Mouse (Mus musculus) bone marrow, adult 2 months (tissue): ENCODE measurements around the gene Mylk. TPM values are rescaled to one million over a fixed set of nuclear protein-coding genes. Genes with fewer than 3 reads are reported as not detected.

Experiments
- H3K27ac ChIP-seq: fragments of 200-500 bp; 2 replicates; pipeline ENCODE4 v1.5.1; 2012; ENCODE audit warnings: low read depth, mild to moderate bottlenecking, control low read depth, inconsistent platforms, low read length; ENCODE audit not compliant: control insufficient read depth, poor library complexity, insufficient read depth
- H3K4me1 ChIP-seq: fragments of 200-500 bp; 2 replicates; pipeline ENCODE4 v1.6.1; 2011; ENCODE audit warnings: low read length; ENCODE audit not compliant: control insufficient read depth, insufficient read depth
- H3K4me3 ChIP-seq: fragments of 200-500 bp; replicated peaks from 2 replicates; pipeline ENCODE3; 2011; ENCODE audit warnings: mild to moderate bottlenecking, low read depth, low read length, control low read depth; ENCODE audit not compliant: control insufficient read depth
- CTCF ChIP-seq: fragments of 200-500 bp; IDR thresholded peaks from 2 replicates; pipeline ENCODE4 v1.5.1; 2011; ENCODE audit warnings: low read length, control low read depth; ENCODE audit not compliant: control insufficient read depth, insufficient read depth
- POLR2A ChIP-seq: fragments of 200-500 bp; IDR thresholded peaks from 2 replicates; pipeline ENCODE4 v1.6.1; 2011; ENCODE audit warnings: low read depth, mild to moderate bottlenecking, control low read depth, low read length, borderline replicate concordance; ENCODE audit not compliant: control insufficient read depth
- WGBS: fragments of 180-500 bp; shearing (Covaris S2); methylation state at CpG from one replicate; pipeline ENCODE4 v1.1.7; 2018; 5-methylcytosine and 5-hydroxymethylcytosine counted together
- polyA plus RNA-seq: library from polyadenylated mRNA; stranded (reverse); fragments of >200 nt; gene quantifications from 2 replicates; pipeline ENCODE4 v1.2.4, GENCODE M21; 2011; ENCODE audit warnings: low replicate concordance; ENCODE audit not compliant: missing spikeins, insufficient read depth, insufficient read length

Mylk gene
- polyA plus RNA-seq, 1 experiment = 22.2 TPM

GRCm38 (mm10) chr16:34880031-34880778, 135.2 kb downstream of the Mylk start:
- no peak overlapping the region for H3K4me3 ChIP-seq
- H3K4me1 ChIP-seq = no peaks in the 10 kb centered on the region
- no peak overlapping the region for H3K27ac ChIP-seq
- 66% methylated on average over 18 of the region's 18 CpGs for WGBS
- TF ChIP-seq POLR2A (no peak), CTCF (no peak)

DNA sequence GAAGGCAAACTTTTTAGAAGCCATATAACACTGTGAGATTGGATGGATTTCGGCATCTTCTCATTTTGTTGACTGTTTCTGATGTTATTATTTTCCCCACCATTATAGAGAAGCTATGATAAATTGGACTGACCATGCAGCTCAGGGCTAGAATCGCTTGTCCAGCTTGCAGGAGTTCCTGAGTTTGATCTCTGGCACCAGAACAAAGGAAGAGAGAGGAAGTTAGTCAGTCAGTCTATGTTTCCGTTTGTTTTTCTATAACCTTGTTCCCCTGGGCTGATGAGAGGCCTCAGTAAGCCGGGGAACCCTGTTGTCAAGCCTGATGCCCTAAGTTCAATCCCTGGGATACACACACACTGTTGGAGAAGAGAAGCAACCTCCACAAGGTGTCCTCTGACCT, 135.8 kb downstream of the Mylk start:
- H3K4me3 ChIP-seq = no peak overlapping the region
- WGBS = 20% methylated on average over 4 of the region's 4 CpGs
- no peaks in the 10 kb centered on the region for H3K4me1 ChIP-seq
- TF ChIP-seq CTCF (no peak), POLR2A (no peak)
- no peak overlapping the region for H3K27ac ChIP-seq

DNA sequence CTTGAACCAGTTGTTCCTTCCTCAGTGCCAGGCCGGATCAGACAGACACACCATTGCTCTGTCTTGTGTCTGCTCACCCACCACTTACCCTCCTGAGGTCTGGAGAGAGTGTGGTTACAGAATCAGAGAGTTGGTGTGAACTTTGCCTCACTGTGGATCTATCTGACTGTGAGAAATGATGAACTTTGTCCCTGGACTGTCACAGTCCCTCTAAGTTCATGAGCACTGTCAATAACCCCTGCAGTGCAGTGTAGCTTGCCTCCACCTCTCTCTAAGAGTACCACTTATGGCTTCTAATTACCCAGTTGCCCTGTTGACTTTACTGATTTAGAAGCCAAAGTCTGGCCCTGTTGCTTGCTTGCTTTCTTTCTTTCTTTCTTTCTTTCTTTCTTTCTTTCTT, 142.0 kb downstream of the Mylk start:
- no peak overlapping the region for H3K27ac ChIP-seq
- no peak overlapping the region for H3K4me3 ChIP-seq
- no peaks in the 10 kb centered on the region for H3K4me1 ChIP-seq
- 84% methylated on average over 1 of the region's 1 CpGs for WGBS
- no peak for TF ChIP-seq CTCF
- no peak for TF ChIP-seq POLR2A

GRCm38 (mm10) chr16:34894016-34894415, 149.0 kb downstream of the Mylk start:
- Histone ChIP-seq H3K4me3 (no peak overlapping the region), H3K4me1 (no peaks in the 10 kb centered on the region; the same call in 1 of the 2 replicates), H3K27ac (no peak overlapping the region)
- TF ChIP-seq POLR2A = no peak
- TF ChIP-seq CTCF = no peak
- 72% methylated on average over 3 of the region's 3 CpGs for WGBS

DNA sequence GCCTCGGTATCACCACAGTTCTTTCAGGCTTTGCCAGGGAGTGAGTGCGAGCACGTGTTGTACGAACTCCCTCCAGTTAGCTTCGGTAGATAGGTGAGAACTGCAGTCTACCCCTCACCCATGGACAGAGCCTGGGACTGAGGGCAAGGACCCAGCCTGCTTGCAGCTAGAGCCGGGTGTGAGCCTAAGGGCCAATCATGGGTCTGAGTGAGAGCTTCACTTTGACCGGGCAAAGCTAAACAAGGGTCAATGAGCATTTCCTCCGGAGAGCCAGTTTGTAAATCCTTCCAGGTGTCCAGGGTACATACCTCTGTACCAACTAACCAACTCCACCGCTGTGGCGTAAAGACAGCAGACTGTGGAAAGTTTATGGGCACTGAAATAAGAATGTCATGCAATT, 150.9 kb downstream of the Mylk start:
- no peak overlapping the region for H3K27ac ChIP-seq
- no peaks in the 10 kb centered on the region; the same call in 1 of the 2 replicates for H3K4me1 ChIP-seq
- TF ChIP-seq POLR2A = no peak
- TF ChIP-seq CTCF = no peak
- whole genome bisulfite sequencing = 81% methylated on average over 10 of the region's 10 CpGs
- H3K4me3 ChIP-seq = no peak overlapping the region

GRCm38 (mm10) chr16:34896996-34897395, 152.0 kb downstream of the Mylk start:
- no peak overlapping the region for H3K4me3 ChIP-seq
- 45% methylated on average over 3 of the region's 3 CpGs for WGBS
- no peak overlapping the region for H3K27ac ChIP-seq
- TF ChIP-seq CTCF = no peak
- no peak for TF ChIP-seq POLR2A
- H3K4me1 ChIP-seq = no peaks in the 10 kb centered on the region; the same call in 1 of the 2 replicates

DNA sequence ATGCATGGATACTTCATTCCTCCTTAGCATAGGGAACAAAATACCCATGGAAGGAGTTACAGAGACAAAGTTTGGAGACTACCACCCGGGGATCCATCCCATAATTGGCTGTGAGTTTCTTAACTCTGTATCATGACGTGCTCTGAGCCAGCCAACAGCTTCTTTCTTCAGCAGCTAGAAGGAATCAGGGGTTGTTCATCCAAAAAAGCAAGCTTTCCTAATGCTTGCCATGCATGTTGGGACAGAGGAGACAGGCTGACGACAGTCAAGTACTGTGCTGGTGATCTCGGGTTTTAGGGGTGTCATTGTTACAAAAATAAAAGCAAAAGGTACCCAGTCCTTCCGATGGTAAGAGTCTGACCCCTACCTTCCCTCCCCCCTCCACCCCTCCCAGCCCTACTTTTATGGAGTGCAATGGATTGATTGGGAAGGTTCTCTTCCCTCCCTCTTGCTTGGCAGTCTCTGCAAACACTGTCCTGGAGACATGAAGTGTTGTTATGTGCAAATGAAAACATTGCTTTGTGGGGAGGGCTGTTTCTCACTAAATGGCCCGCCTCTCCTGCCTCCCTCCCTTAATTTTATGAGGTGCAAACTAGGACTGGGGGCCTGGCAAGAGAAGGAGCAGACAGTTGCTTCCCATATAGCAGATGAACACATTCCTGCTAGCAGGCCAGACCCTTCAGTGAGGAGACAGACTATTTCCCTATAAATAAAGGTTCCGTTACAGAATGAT, 153.2 kb downstream of the Mylk start:
- Histone ChIP-seq H3K4me1 (no peaks in the 10 kb centered on the region; the same call in 1 of the 2 replicates), H3K4me3 (no peak overlapping the region), H3K27ac (no peak overlapping the region)
- 71% methylated on average over 7 of the region's 7 CpGs for WGBS
- no peak for TF ChIP-seq CTCF
- no peak for TF ChIP-seq POLR2A

- WGBS = 79% methylated on average over 11 of the region's 11 CpGs
- no peak overlapping the region for H3K4me3 ChIP-seq
- no peak overlapping the region; the same call in 1 of the 2 replicates for H3K27ac ChIP-seq
- no peak for TF ChIP-seq POLR2A
- no peak for TF ChIP-seq CTCF
- no peaks in the 10 kb centered on the region; the same call in 1 of the 2 replicates for H3K4me1 ChIP-seq
Observed at GRCm38 (mm10) chr16:34899071-34899808, 154.2 kb downstream of the Mylk start.
